Mouse (Mus musculus): ENCODE measurements around the gene Hsdl2. TPM values are rescaled to one million over a fixed set of nuclear protein-coding genes. Genes with fewer than 3 reads are reported as not detected.
"Not testable (repeated sequence)": the region's sequence is repeated elsewhere in the genome, so short reads cannot be mapped to it uniquely, and the experiment has no call there.

The Hsdl2 gene
- polyA plus RNA-seq, 1 experiment from 2014 or later = 22.8 TPM

DNA sequence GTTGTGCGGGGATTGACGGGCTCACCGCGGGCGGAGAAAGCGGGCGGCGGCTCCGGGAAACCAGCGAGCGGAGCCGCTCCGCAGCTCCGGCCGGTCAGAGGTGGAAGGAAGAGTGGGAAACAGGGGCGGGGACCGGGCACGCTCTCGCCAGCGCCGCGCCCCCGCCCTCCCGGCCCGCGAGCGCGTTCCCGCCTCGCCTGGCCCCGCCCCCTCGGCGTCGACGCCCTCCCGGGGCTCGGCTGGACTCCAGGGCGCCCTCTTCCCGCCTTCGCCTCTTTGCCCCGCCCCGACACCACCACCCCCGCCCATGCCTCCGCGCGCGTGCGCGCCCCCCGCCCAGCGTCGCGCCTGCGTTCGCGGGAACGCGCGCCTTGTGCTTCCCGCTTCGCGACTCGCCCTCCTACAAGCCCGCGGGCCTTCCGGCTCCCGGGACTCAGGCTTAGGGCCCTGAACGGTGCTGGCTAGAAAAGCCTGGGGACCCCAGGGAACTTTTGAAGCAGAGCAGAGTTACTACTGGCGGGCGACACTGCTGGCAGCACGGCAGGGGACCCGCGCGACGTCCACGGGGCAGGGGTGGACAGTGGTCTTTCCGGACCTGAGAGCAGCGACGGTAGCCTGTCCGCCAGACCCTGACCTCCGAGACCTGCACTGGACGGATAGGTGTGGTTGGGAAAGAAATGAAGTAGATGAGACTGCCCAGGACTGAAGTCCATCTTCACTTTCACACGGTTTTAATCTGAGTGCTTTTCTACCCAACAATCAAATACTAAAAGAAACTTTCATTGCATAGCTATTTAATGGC is 32.0 kb upstream of the Hsdl2 start, which contains the start of gene Ptbp3:
Ptbp3 (minus strand) TSS at position 190 of the 802 bp plus-strand sequence.
- Histone ChIP-seq H3K4me2 (peak within 1 kb of the TSS; percentile 89), H3K27ac (peak within 1 kb of the TSS; percentile 98), H3K4me1 (peaks cover 25% of the 10 kb centered on the region), H3K9ac (peak within 1 kb of the TSS; percentile 94), H3K36me3 (no peaks in the 10 kb centered on the region), H3K27me3 (no peaks in the 10 kb centered on the region), H3K4me3 (peak within 1 kb of the TSS; percentile 94), H3K9me3 (no peaks in the 10 kb centered on the region)
- under 1% methylated on average over 63 of the region's 83 CpGs for WGBS
- peak; percentile 95 for ATAC-seq (ENCODE audit: borderline replicate concordance, extremely low read depth, low FRiP score, low TSS enrichment)

GRCm38 (mm10) chr4:59549977-59550560 is 31.3 kb upstream of the Hsdl2 start:
- no peak for ATAC-seq (ENCODE audit: borderline replicate concordance, extremely low read depth, low FRiP score, low TSS enrichment)
- Histone ChIP-seq H3K4me1 (peaks cover 20% of the 10 kb centered on the region), H3K9ac (peak overlapping the region; percentile 89), H3K4me3 (peak overlapping the region; percentile 94), H3K27me3 (no peaks in the 10 kb centered on the region), H3K27ac (peak overlapping the region; percentile 95), H3K9me3 (no peaks in the 10 kb centered on the region), H3K4me2 (peak overlapping the region; percentile 89), H3K36me3 (no peaks in the 10 kb centered on the region)
- WGBS = 11% methylated on average over 11 of the region's 11 CpGs

DNA sequence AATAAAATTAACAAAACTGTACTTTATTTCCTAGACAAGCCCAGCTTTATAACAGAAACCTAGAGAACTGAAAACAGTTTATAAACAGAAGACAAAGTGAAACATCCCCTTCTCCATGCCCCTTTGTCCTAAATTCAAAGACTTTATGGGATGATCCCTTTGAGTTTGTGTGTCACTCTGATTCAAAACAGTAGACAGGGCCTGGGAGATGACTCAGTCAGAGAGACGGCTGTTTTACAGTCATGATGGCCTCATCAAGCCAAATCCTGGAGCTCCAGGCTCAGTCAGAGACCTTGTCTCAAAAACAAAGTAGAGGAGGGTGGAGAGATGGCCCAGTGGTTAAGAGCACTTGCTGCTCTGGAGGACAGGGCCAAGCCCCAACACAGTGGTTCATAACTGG is 29.5 kb upstream of the Hsdl2 start:
- H3K36me3 ChIP-seq = no peaks in the 10 kb centered on the region
- 94% methylated on average over 1 of the region's 1 CpGs for WGBS
- H3K9me3 ChIP-seq = no peaks in the 10 kb centered on the region
- no peak overlapping the region for H3K27ac ChIP-seq
- H3K4me1 ChIP-seq = peaks cover 13% of the 10 kb centered on the region
- no peak overlapping the region for H3K9ac ChIP-seq
- H3K27me3 ChIP-seq = no peaks in the 10 kb centered on the region
- no peak overlapping the region for H3K4me3 ChIP-seq
- no peak for ATAC-seq (ENCODE audit: borderline replicate concordance, extremely low read depth, low FRiP score, low TSS enrichment)
- no peak overlapping the region for H3K4me2 ChIP-seq

DNA sequence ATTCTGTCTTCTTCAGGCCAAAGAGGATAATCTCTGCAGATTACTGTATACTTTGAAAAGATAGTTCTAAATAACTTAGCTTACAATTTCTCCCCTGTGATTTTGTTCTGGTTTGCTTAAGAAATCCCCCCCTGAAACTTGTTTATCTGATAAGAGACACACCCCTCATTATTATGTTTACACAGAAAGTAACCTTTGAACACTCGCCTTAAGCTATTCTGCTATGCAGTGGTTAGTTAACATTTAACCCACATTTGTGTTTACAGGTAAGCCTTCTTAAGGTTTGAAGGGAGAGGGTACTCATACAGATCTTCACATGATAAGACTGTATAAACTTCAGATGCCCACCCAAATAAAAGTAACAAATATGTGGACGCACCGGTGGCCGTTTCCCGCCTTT is 28.5 kb upstream of the Hsdl2 start:
- H3K4me2 ChIP-seq = no peak overlapping the region
- H3K9me3 ChIP-seq = no peaks in the 10 kb centered on the region
- H3K27me3 ChIP-seq = no peaks in the 10 kb centered on the region
- no peaks in the 10 kb centered on the region for H3K36me3 ChIP-seq
- H3K27ac ChIP-seq = no peak overlapping the region
- H3K4me3 ChIP-seq = no peak overlapping the region
- H3K4me1 ChIP-seq = peaks cover 4% of the 10 kb centered on the region; the same call in 1 of the 2 replicates
- no peak overlapping the region for H3K9ac ChIP-seq
- WGBS = 63% methylated on average over 5 of the region's 5 CpGs
- no peak for ATAC-seq (ENCODE audit: borderline replicate concordance, extremely low read depth, low FRiP score, low TSS enrichment)

DNA sequence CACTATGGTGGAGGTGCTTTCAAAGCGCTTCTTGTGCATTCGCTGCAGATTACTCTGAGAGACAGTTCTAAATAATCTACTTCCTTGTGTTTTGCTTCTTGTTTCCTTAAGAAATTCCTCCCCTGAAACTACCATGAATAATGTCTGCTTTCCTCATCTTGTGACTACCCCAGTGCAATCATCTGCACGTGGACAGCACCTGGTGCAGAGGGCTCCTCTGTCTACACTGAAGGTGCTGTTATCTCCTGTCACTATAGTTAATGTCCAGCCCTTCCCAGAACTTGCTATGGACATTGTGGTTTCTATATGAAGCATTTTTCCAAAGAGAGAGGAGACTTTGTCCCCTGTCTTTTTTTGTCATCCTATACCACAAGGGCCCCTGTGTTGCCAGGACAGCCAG is 27.8 kb upstream of the Hsdl2 start:
- ATAC-seq (ENCODE audit: borderline replicate concordance, extremely low read depth, low FRiP score, low TSS enrichment) = no peak

DNA sequence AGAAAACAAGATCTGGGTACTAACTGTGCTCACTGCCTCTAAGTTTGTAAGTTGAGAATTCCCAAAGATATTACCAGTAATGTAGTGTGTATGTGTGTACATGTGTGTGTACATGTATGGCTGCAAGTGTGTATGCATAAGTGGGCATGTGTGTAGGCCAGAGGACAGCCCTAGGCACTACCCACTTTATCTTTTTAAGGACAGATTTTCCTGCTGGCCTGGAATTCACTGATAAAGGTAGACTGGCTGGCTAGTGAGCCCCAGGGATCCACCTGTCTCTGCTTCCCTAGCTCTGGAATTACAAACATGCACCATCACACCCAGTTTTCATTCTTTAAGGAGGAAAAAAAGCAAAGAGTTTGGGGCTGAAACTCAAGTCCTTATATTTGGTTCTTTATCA is 26.2 kb upstream of the Hsdl2 start:
- no peak overlapping the region for H3K9ac ChIP-seq
- no peak for ATAC-seq (ENCODE audit: borderline replicate concordance, extremely low read depth, low FRiP score, low TSS enrichment)
- H3K27ac ChIP-seq = no peak overlapping the region
- no peak overlapping the region for H3K4me3 ChIP-seq
- H3K4me2 ChIP-seq = no peak overlapping the region
- H3K9me3 ChIP-seq = no peaks in the 10 kb centered on the region
- H3K27me3 ChIP-seq = no peaks in the 10 kb centered on the region
- H3K4me1 ChIP-seq = no peaks in the 10 kb centered on the region
- H3K36me3 ChIP-seq = no peaks in the 10 kb centered on the region

More for the DNA sequence above, 27.8 kb upstream of the Hsdl2 start:
- Histone ChIP-seq H3K4me3 (no peak overlapping the region), H3K27me3 (no peaks in the 10 kb centered on the region), H3K36me3 (no peaks in the 10 kb centered on the region), H3K27ac (no peak overlapping the region), H3K9me3 (no peaks in the 10 kb centered on the region), H3K4me2 (no peak overlapping the region), H3K4me1 (peaks cover 4% of the 10 kb centered on the region; the same call in 1 of the 2 replicates), H3K9ac (no peak overlapping the region)
- WGBS = 54% methylated on average over 3 of the region's 3 CpGs

DNA sequence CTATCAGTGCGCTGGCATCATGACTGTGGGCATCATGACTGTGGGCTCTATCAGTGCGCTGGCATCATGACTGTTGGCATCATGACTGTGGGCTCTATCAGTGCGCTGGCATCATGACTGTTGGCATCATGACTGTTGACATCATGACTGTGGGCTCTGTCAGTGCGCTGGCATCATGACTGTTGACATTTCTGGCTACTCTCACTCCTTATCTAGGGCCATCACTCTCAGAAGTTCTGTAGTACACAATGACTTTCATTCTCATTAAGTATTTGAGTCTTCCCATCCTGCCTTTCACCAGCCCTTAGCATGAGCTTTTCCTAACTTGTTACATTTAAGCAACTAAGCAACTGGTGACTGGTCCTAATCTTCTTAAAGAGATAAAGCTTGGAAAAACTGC is 24.0 kb upstream of the Hsdl2 start:
- not testable (repeated sequence) for H3K27me3 ChIP-seq, H3K4me3 ChIP-seq
- WGBS = 95% methylated on average over 4 of the region's 4 CpGs

DNA sequence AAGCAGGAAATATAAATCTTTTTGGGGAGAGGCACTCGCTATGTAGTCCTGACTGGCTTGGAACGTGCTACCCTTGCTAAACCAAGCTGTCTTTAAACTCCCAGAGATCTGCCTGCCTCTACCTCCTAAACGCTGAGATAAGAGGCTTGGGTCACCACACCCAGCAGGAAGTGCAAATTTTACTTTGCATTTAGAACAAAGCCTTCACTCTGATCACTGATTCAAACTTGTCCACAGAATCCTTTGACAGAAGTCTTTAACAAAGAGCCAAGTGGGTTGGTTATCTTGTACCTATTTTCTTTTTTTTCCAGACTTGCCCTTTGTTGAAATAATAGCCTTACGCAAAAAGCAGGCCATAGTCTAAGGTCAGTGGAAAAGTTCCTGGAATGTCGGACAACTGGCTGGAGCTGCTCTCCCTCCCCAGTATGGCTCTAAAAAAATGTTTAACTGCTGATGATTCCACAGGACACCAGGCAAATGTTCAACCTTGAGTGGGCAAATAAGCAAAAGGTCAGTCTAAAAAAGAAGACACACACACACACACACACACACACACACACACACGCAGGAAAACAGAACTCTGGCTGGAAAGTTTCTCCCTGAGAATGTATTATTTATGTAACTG is 23.2 kb upstream of the Hsdl2 start:
- no peaks in the 10 kb centered on the region for H3K27me3 ChIP-seq
- WGBS = 59% methylated on average over 6 of the region's 6 CpGs
- no peak overlapping the region for H3K9ac ChIP-seq
- H3K36me3 ChIP-seq = no peaks in the 10 kb centered on the region
- no peaks in the 10 kb centered on the region for H3K9me3 ChIP-seq
- no peak overlapping the region for H3K4me2 ChIP-seq
- H3K27ac ChIP-seq = no peak overlapping the region
- H3K4me1 ChIP-seq = no peaks in the 10 kb centered on the region
- ATAC-seq (ENCODE audit: borderline replicate concordance, extremely low read depth, low FRiP score, low TSS enrichment) = no peak
- H3K4me3 ChIP-seq = no peak overlapping the region

More for the DNA sequence above, 24.0 kb upstream of the Hsdl2 start:
- H3K9me3 ChIP-seq; H3K4me2 ChIP-seq; H3K9ac ChIP-seq; H3K36me3 ChIP-seq; H3K27ac ChIP-seq; H3K4me1 ChIP-seq; ATAC-seq (ENCODE audit: borderline replicate concordance, extremely low read depth, low FRiP score, low TSS enrichment): not testable (repeated sequence)

DNA sequence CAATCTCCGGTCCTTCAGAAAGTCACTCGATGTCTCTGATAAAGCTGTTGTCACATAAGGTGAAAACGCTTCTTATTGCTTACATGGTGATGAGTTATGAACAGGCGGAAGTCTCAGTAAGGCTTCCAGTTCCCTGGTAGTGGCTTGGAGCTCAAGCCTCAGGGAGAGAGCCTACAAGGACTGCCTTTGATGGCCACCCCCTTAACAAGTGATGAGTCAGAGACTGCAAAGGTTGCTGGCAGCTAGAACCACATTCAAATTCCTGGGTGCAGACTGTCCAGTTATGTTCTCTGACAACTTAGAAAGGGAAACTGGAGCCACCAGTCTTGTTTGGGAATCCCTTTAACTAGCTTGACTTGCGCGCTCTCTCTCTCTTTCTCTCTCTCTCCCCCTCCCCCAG is 21.2 kb upstream of the Hsdl2 start:
- WGBS = 81% methylated on average over 6 of the region's 6 CpGs
- no peak overlapping the region for H3K4me2 ChIP-seq
- no peaks in the 10 kb centered on the region for H3K9me3 ChIP-seq
- H3K36me3 ChIP-seq = no peaks in the 10 kb centered on the region
- H3K27ac ChIP-seq = no peak overlapping the region
- no peak overlapping the region for H3K9ac ChIP-seq
- H3K4me3 ChIP-seq = no peak overlapping the region
- H3K4me1 ChIP-seq = no peaks in the 10 kb centered on the region
- ATAC-seq (ENCODE audit: borderline replicate concordance, extremely low read depth, low FRiP score, low TSS enrichment) = no peak
- H3K27me3 ChIP-seq = no peaks in the 10 kb centered on the region

DNA sequence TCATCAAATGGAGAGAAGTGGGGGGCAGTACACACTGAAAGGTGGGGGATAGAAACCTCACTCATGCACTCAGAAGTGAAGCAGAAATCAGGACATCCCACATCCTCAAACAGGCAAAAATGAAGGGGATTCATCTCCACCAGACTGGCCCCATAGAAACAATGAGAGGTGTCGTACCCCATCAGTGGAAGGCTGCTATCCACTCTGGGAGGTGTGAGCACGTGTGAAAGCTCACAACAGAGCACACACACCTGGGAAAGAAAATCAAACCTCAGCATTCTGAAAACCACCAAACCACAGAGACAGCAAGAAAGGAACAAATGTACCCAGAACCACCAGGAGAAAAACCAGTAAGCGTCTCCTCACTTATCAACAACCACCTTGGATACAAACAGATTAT is 17.2 kb upstream of the Hsdl2 start:
- Histone ChIP-seq H3K4me2 (no peak overlapping the region), H3K4me3 (no peak overlapping the region), H3K36me3 (no peaks in the 10 kb centered on the region), H3K27me3 (no peaks in the 10 kb centered on the region), H3K9ac (no peak overlapping the region), H3K9me3 (no peaks in the 10 kb centered on the region), H3K27ac (no peak overlapping the region), H3K4me1 (no peaks in the 10 kb centered on the region)
- no peak for ATAC-seq (ENCODE audit: borderline replicate concordance, extremely low read depth, low FRiP score, low TSS enrichment)
- 70% methylated on average over 3 of the region's 3 CpGs for WGBS

DNA sequence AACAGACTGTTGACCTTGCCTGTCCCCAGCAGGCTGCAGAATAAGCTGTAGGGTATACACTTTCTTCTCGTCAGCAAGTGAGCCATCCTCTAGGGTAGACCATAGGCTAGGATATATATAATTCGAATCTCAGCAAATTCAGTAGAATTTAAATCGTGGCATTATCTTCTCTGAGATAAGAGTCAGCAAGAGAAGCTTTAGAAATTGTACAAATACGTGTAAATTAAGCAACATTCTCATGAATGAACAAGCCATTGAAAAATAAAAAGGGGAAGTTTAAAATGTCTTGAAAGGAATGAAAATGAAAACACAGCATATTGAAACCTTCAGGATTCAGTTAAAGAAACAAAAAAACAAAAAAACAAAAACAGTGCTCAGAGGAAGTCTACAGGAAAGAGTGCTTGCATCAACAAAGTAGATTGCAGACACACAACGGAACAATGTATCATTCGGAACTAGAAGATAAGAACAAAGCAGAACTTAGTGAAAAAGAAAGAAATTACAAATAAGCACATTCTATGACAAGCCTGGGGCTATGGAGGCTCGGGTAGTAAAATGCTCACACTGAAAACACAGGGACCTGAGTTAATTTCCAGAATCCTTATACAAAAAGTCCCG is 15.7 kb upstream of the Hsdl2 start:
- Histone ChIP-seq H3K4me1 (no peaks in the 10 kb centered on the region), H3K9me3 (no peaks in the 10 kb centered on the region), H3K4me2 (no peak overlapping the region), H3K27me3 (no peaks in the 10 kb centered on the region), H3K9ac (no peak overlapping the region), H3K27ac (no peak overlapping the region), H3K4me3 (no peak overlapping the region), H3K36me3 (no peaks in the 10 kb centered on the region)
- ATAC-seq (ENCODE audit: borderline replicate concordance, extremely low read depth, low FRiP score, low TSS enrichment) = no peak
- 64% methylated on average over 8 of the region's 8 CpGs for WGBS
